Mouse (Mus musculus): ENCODE results near the gene Lnpk.

The Lnpk gene

GRCm38 (mm10) chr2:74488443-74488842 lies 90.8 kb downstream of the Lnpk start:
- no peak for DNase-seq

- DNase-seq: no peak
These were observed 96.6 kb downstream of the Lnpk start for GRCm38 (mm10) chr2:74482651-74483050.

GRCm38 (mm10) chr2:74482086-74482485 lies 97.1 kb downstream of the Lnpk start:
- no peak for DNase-seq

Measured in kidney, postnatal 36 days (tissue).